Mouse (Mus musculus): ENCODE data around the gene Prkag2.

The Prkag2 gene

GRCm38 (mm10) chr5:24820627-24821026 is 279.8 kb downstream of the Prkag2 start:
- no peak for DNase-seq

GRCm38 (mm10) chr5:24817191-24817590 is 283.3 kb downstream of the Prkag2 start:
- DNase-seq, result no peak

DNA sequence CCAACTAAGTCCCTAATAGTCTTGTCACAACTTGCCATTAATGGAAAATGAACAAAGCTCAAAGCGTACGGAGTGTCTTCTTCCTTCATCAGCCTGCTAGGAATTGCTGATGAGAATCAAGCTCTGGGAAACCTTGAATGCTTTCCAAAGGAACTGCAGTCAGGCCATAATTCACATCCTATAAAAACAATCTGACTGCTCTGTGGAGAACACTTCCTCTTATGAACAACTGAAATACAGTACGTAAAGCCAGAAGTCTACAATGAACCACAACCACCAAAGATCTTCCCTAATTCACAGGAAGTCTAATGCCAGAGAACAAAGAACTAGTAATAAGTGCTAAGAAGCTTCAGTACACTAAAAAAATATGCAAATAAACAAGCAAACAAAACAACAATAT is 286.5 kb downstream of the Prkag2 start:
- DNase-seq, result no peak

DNA sequence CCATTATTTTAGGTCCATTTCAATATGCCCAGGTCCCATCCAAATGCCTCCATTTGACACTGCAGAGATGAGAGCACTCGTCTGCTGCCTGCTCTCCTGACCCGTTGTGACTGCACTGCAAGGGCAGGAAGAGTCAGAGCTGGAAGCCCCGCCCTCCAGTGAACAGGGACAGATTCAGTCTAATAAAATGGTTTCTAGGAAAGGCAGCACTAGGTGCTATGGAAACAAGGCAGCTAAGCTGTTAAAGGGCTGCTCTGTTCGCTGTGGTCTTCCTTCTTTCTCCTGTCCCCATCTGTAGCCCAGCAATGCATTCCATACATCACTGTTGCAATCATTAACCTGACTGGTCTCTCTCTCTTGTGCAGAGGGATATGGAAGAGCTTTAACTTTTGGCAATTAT is 287.4 kb downstream of the Prkag2 start:
- DNase-seq, result no peak
